Mouse (Mus musculus) megakaryocyte, embryonic 14.5 days (primary cell): Measurements from ENCODE around the gene Rbms3.

Experiments used
- FLI1 ChIP-seq: IDR thresholded peaks from 2 replicates; pipeline ENCODE4 v1.6.1; 2012; ENCODE audit warnings: low read length, inconsistent platforms, mixed read lengths
- GATA1 ChIP-seq: IDR thresholded peaks from 3 replicates; pipeline ENCODE4 v1.6.1; 2012; ENCODE audit warnings: mixed read lengths, low read length, inconsistent platforms, borderline replicate concordance

- TF ChIP-seq GATA1 (no peak), FLI1 (no peak)
Measured at GRCm38 (mm10) chr9:116762395-116763025, 867.2 kb downstream of the Rbms3 start.
